Mouse (Mus musculus): Measurements from ENCODE around the gene Acer2.

GRCm38 (mm10) chr4:86953519-86953918 is 79.3 kb downstream of the Acer2 start:
- TF ChIP-seq CTCF (IDR thresholded peaks at IDR 0.05; ENCODE audit: control insufficient read depth, insufficient read depth, low read length) (0 out of 2 replicates have a peak, but pooled peaks have one; percentile 10), POLR2A (IDR thresholded peaks at IDR 0.05; ENCODE audit: borderline replicate concordance, control insufficient read depth, low read depth, low read length) (no peak)

Measured in bone marrow, adult 2 months (tissue).